In the genomic region with DNA sequence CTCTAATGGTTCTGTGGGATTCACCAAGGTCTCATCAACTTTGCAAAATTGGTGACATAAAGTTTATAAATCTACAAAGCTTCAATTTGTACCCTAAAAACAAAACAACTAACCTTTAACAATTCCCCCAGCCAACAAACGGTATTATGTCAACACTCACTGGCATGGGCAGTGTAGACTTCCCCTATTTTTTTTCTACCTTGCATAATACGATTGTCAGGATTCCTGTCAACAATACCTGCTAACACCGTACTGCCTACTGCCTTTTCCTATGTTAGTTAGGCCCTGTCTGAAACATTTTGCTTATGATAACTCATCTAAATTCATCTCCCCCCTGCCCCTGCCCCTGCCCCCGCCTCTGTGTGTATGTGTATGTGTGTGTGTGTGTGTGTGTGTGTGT, we compare ENCODE assay signal across 28 mouse cellular contexts. TPM values are rescaled to one million over a fixed set of nuclear protein-coding genes. Genes with fewer than 3 reads are reported as not detected.
DNase-seq lines count a peak whose midpoint lies in the region; ATAC-seq and TF ChIP-seq lines count a peak whose summit lies in the region.
"Had no signal": no experiment of that assay in that cellular context is flagged by ENCODE, and none has a peak within 500 bp of the region (broad histone marks: within the 10 kb centered on the region; RNA-seq: fewer than 3 reads in every experiment).

No protein-coding gene starts in this region.

- DNase-seq in heart, adult 11 months = peak; percentile 17
- DNase-seq in heart, postnatal 14 days = no peak
- DNase-seq in cerebellum, adult 8-10 months = no peak
- DNase-seq in lung, postnatal 0 days (ENCODE audit: low spot score) = no peak
- DNase-seq: adrenal gland, adult 2 months; adrenal gland, postnatal 14 days; B cell, adult 2 months; cerebellum, adult 11 months; cerebellum, adult 2 months; cerebellum, postnatal 10 days; cerebellum, postnatal 36 days; gastrocnemius, postnatal 10 days; gastrocnemius, postnatal 36 days; heart, adult 18-20 months; heart, postnatal 10 days; heart, postnatal 4 days had no signal

- H3K36me3 ChIP-seq in lung, postnatal 0 days (ENCODE audit: insufficient read depth, low read length) = no peaks in the 10 kb centered on the region
- H3K36me3 ChIP-seq: forebrain, embryonic 10.5 days; heart, embryonic 12.5 days; heart, embryonic 15.5 days; hindbrain, embryonic 13.5 days; intestine, embryonic 15.5 days had no signal

- 58% methylated on average over 4 of the region's 4 CpGs for WGBS in lung, postnatal 0 days

- TF ChIP-seq EP300 in lung, postnatal 0 days (IDR thresholded peaks at IDR 0.05) = no peak

- no peaks in the 10 kb centered on the region for H3K27me3 ChIP-seq in lung, postnatal 0 days (replicated peaks; ENCODE audit: insufficient read depth, low read length)
- H3K27me3 ChIP-seq: CH12.LX; forebrain, embryonic 13.5 days; heart, embryonic 12.5 days; heart, embryonic 15.5 days; hindbrain, embryonic 13.5 days; intestine, embryonic 15.5 days had no signal

- no peak overlapping the region for H3K27ac ChIP-seq in lung, postnatal 0 days (ENCODE audit: low read length)
- H3K27ac ChIP-seq: forebrain, embryonic 10.5 days; forebrain, embryonic 13.5 days; heart, embryonic 15.5 days; hindbrain, embryonic 13.5 days; intestine, embryonic 15.5 days had no signal

- no peaks in the 10 kb centered on the region for H3K9me3 ChIP-seq in lung, postnatal 0 days (ENCODE audit: low read length)
- H3K9me3 ChIP-seq: forebrain, embryonic 10.5 days; forebrain, embryonic 13.5 days; G1E; heart, embryonic 12.5 days; heart, embryonic 15.5 days; hindbrain, embryonic 13.5 days; intestine, embryonic 15.5 days had no signal

- no peak overlapping the region for H3K4me3 ChIP-seq in lung, postnatal 0 days (ENCODE audit: low read depth, low read length)
- H3K4me3 ChIP-seq: forebrain, embryonic 10.5 days; forebrain, embryonic 13.5 days; heart, embryonic 12.5 days; heart, embryonic 15.5 days; hindbrain, embryonic 13.5 days; intestine, embryonic 15.5 days had no signal

- intact Hi-C loops in heart, postnatal 14 days (cut with DNase I) = no loop called here

- no peaks in the 10 kb centered on the region for H3K4me1 ChIP-seq in lung, postnatal 0 days (ENCODE audit: insufficient read depth, low read depth, low read length)
- H3K4me1 ChIP-seq: hindbrain, embryonic 13.5 days; intestine, embryonic 15.5 days had no signal

- no peak overlapping the region for H3K9ac ChIP-seq in lung, postnatal 0 days (replicated peaks; ENCODE audit: low read depth)
- H3K9ac ChIP-seq: forebrain, embryonic 13.5 days; heart, embryonic 12.5 days; heart, embryonic 15.5 days; hindbrain, embryonic 13.5 days; intestine, embryonic 15.5 days had no signal

- TF ChIP-seq CTCF in lung, postnatal 0 days (IDR thresholded peaks at IDR 0.05) = no peak

- ATAC-seq in hematopoietic stem cell, adult 5-6 weeks (replicated peaks in 1 of 2; ENCODE audit: insufficient read depth in 1 of 2, low FRiP score in 2 of 2, low TSS enrichment in 1 of 2, low read depth in 1 of 2, poor library complexity in 2 of 2, severe bottlenecking in 2 of 2) = peak; percentile 71 to 72; a peak in 2 of 4 replicates
- ATAC-seq in neutrophil, adult 5-6 weeks (ENCODE audit: extremely low read depth, insufficient number of reproducible peaks, low FRiP score, poor library complexity, severe bottlenecking) = peak; percentile 79; the same call in 1 of the 2 replicates
- ATAC-seq in lung, postnatal 0 days = no peak
- ATAC-seq: forebrain, embryonic 13.5 days; forebrain, embryonic 16.5 days; hindbrain, embryonic 16.5 days; intestine, embryonic 15.5 days had no signal

- H3K4me2 ChIP-seq in lung, postnatal 0 days (replicated peaks; ENCODE audit: low read depth, low read length) = no peak overlapping the region
- H3K4me2 ChIP-seq: forebrain, embryonic 13.5 days; heart, embryonic 12.5 days; heart, embryonic 15.5 days; hindbrain, embryonic 13.5 days; intestine, embryonic 15.5 days had no signal

RNA-seq across cellular contexts. Expression of gene Fam122a, which starts 16.7 kb away (rescaled TPM):
- total RNA-seq in heart, postnatal 14 days (2021) = 10 to 100 TPM; 22.7 to 25.1 TPM
- total RNA-seq in hematopoietic stem cell, adult 5-6 weeks (2017) = 5.4 TPM in 2 replicates
- 41.4 and 44.2 TPM in 2 replicates for total RNA-seq in neutrophil, adult 5-6 weeks (2017)
- polyA plus RNA-seq in lung, postnatal 0 days (2015; fragmentation: Nextera tagmentation; extraction: Ambion mirVana) = 47.8 and 48.6 TPM in 2 replicates
